Mouse (Mus musculus): ENCODE measurements around the gene C1qtnf1. TPM values are rescaled to one million over a fixed set of nuclear protein-coding genes. Genes with fewer than 3 reads are reported as not detected.

Gene C1qtnf1
- total RNA-seq, 1 experiment: 0.36 TPM

DNA sequence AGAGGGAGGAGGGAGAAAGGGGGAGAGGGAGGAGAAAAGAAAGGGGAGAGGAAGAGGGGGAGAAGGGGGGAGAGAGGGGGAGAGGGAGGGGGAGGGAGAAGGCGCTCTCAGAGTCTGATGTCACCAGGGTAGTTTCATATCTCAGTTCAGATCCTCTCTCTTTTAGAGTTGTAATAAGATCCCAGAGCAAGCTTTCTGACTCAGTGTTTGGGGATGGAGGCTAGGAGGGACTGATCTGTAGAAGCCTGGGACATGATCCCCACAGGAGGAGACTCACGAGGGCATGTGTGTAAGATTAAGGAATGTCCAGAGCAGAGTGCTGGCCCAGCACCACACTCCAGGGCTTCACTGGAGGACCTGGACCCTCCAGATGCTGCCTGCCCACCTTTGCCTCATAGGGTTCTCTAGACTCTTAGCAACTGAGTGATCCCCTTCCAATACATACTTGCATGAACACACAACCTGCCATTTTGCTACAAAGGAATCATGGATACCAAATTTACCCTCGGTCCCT lies 680 bp upstream of the C1qtnf1 start:
- Histone ChIP-seq H3K9ac (ENCODE audit: insufficient read depth, low read depth, low read length, poor library complexity, severe bottlenecking) (no peak overlapping the region), H3K4me3 (ENCODE audit: insufficient read depth in 1 of 2, low read depth in 1 of 2, low read length in 2 of 2, poor library complexity in 1 of 2, severe bottlenecking in 1 of 2) (no peak overlapping the region), H3K36me3 (ENCODE audit: control insufficient read depth, insufficient read depth, low read length, poor library complexity, severe bottlenecking) (no peaks in the 10 kb centered on the region), H3K9me3 (ENCODE audit: control insufficient read depth, insufficient read depth, low read depth, low read length) (no peaks in the 10 kb centered on the region), H3K27ac (ENCODE audit: insufficient read depth, low read depth, low read length, poor library complexity, severe bottlenecking) (no peak overlapping the region), H3K4me1 (ENCODE audit: control insufficient read depth in 2 of 2, insufficient read depth in 2 of 2, low read length in 2 of 2, poor library complexity in 1 of 2) (peaks cover 0 to 2% of the 10 kb centered on the region in 2 experiments; a peak in 2 of 4 replicates)
- no peak for TF ChIP-seq MAFK (IDR thresholded peaks at IDR 0.05; ENCODE audit: insufficient read depth, low read depth, low read length)
- no peak for TF ChIP-seq ZNF384 (IDR thresholded peaks at IDR 0.05; ENCODE audit: low read depth, low read length)
- TF ChIP-seq CHD2 (IDR thresholded peaks at IDR 0.05; ENCODE audit: low read depth, low read length): no peak
- no peak for TF ChIP-seq ZC3H11A (IDR thresholded peaks at IDR 0.05; ENCODE audit: borderline replicate concordance, low read depth, low read length)
- TF ChIP-seq HCFC1 (IDR thresholded peaks at IDR 0.05; ENCODE audit: borderline replicate concordance, insufficient read depth, low read length): no peak
- no peak for DNase-seq (ENCODE audit: low read depth, low spot score)
- in situ Hi-C loops (cut with MboI; ENCODE audit: low sequenced_read_pairs in 2 of 2, unreplicated experiment in 2 of 2): no loop called here

DNA sequence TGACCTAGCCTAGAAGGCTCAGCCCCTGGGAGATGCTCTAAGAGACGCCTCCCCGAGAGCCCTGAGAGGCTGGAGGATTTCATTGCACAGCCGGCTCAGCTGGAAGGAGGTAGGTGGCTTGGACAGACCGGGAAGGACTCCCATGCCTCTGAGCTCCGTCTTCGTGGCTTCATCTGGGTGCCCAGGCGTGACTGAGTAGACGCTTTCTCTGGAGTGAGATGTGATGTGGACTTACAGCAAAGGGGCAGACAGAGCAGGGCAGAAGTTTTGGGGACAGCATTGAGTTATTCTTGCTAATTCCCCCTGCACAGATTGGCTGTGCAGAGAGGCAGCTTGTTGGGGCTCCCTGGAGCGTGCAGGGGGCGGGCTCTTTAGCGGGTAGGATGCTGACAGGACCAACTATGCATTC lies 461 bp downstream of the C1qtnf1 start:
- Histone ChIP-seq H3K4me1 (ENCODE audit: control insufficient read depth in 2 of 2, insufficient read depth in 2 of 2, low read length in 2 of 2, poor library complexity in 1 of 2) (peaks cover 0 to 5% of the 10 kb centered on the region in 2 experiments; a peak in 3 of 4 replicates), H3K9ac (ENCODE audit: insufficient read depth, low read depth, low read length, poor library complexity, severe bottlenecking) (no peak overlapping the region), H3K4me3 (ENCODE audit: insufficient read depth in 1 of 2, low read depth in 1 of 2, low read length in 2 of 2, poor library complexity in 1 of 2, severe bottlenecking in 1 of 2) (no peak overlapping the region), H3K27ac (ENCODE audit: insufficient read depth, low read depth, low read length, poor library complexity, severe bottlenecking) (no peak overlapping the region), H3K9me3 (ENCODE audit: control insufficient read depth, insufficient read depth, low read depth, low read length) (no peaks in the 10 kb centered on the region), H3K36me3 (ENCODE audit: control insufficient read depth, insufficient read depth, low read length, poor library complexity, severe bottlenecking) (no peaks in the 10 kb centered on the region)
- in situ Hi-C loops (cut with MboI; ENCODE audit: low sequenced_read_pairs in 2 of 2, unreplicated experiment in 2 of 2): no loop called here
- TF ChIP-seq ZNF384 (IDR thresholded peaks at IDR 0.05; ENCODE audit: low read depth, low read length) (no peak), MAFK (IDR thresholded peaks at IDR 0.05; ENCODE audit: insufficient read depth, low read depth, low read length) (no peak), CHD2 (IDR thresholded peaks at IDR 0.05; ENCODE audit: low read depth, low read length) (no peak), HCFC1 (IDR thresholded peaks at IDR 0.05; ENCODE audit: borderline replicate concordance, insufficient read depth, low read length) (no peak), ZC3H11A (IDR thresholded peaks at IDR 0.05; ENCODE audit: borderline replicate concordance, low read depth, low read length) (no peak)
- DNase-seq (ENCODE audit: low read depth, low spot score): no peak

- no peak overlapping the region for H3K9ac ChIP-seq (ENCODE audit: insufficient read depth, low read depth, low read length, poor library complexity, severe bottlenecking)
- in situ Hi-C loops (cut with MboI; ENCODE audit: low sequenced_read_pairs in 2 of 2, unreplicated experiment in 2 of 2): no loop called here
- H3K9me3 ChIP-seq (ENCODE audit: control insufficient read depth, insufficient read depth, low read depth, low read length): no peaks in the 10 kb centered on the region
- H3K4me3 ChIP-seq (ENCODE audit: insufficient read depth in 1 of 2, low read depth in 1 of 2, low read length in 2 of 2, poor library complexity in 1 of 2, severe bottlenecking in 1 of 2): no peak overlapping the region
- H3K36me3 ChIP-seq (ENCODE audit: control insufficient read depth, insufficient read depth, low read length, poor library complexity, severe bottlenecking): no peaks in the 10 kb centered on the region
- peaks cover 0 to 10% of the 10 kb centered on the region in 2 experiments; a peak in 3 of 4 replicates for H3K4me1 ChIP-seq (ENCODE audit: control insufficient read depth in 2 of 2, insufficient read depth in 2 of 2, low read length in 2 of 2, poor library complexity in 1 of 2)
- H3K27ac ChIP-seq (ENCODE audit: insufficient read depth, low read depth, low read length, poor library complexity, severe bottlenecking): no peak overlapping the region
- no peak for DNase-seq (ENCODE audit: low read depth, low spot score)
- no peak for TF ChIP-seq CHD2 (IDR thresholded peaks at IDR 0.05; ENCODE audit: low read depth, low read length)
- TF ChIP-seq MAFK (IDR thresholded peaks at IDR 0.05; ENCODE audit: insufficient read depth, low read depth, low read length): no peak
Observed at GRCm38 (mm10) chr11:118428944-118429709, 1.1 kb downstream of the C1qtnf1 start.

DNA sequence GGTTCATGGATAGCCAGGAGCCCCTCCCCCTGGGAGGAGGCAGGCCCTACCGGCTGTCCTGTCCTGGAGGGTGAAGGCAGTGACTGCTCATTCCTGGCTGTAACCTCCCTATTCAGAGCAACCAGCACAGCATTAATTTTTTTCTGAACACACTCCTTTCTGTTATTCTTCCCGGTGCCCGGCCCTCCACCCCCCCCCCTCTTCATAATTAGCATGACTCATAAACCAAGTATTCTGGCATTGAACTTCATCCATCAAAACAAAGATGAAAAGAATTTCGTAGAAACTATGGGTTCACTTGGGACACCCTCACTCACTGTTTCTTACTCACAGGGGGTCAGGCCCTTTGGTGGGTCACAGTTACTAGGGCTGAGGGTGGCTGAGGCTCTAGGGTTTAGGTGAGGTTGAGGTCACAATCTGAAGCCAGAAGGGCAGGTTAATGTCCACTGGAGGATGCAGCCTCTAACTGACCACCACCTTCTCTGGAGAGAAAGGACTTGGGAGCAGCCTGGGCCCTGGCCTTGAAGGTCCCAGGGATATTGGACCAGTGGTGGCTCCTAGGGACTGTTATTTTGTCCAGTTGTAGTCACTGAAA lies 2.4 kb downstream of the C1qtnf1 start:
- H3K27ac ChIP-seq (ENCODE audit: insufficient read depth, low read depth, low read length, poor library complexity, severe bottlenecking): no peak overlapping the region
- H3K4me1 ChIP-seq (ENCODE audit: control insufficient read depth in 2 of 2, insufficient read depth in 2 of 2, low read length in 2 of 2, poor library complexity in 1 of 2): peaks cover 0 to 10% of the 10 kb centered on the region in 2 experiments; a peak in 3 of 4 replicates
- H3K9ac ChIP-seq (ENCODE audit: insufficient read depth, low read depth, low read length, poor library complexity, severe bottlenecking): no peak overlapping the region
- TF ChIP-seq ZC3H11A (IDR thresholded peaks at IDR 0.05; ENCODE audit: borderline replicate concordance, low read depth, low read length): no peak
- TF ChIP-seq HCFC1 (IDR thresholded peaks at IDR 0.05; ENCODE audit: borderline replicate concordance, insufficient read depth, low read length): no peak
- no peak for TF ChIP-seq ZNF384 (IDR thresholded peaks at IDR 0.05; ENCODE audit: low read depth, low read length)
- TF ChIP-seq CHD2 (IDR thresholded peaks at IDR 0.05; ENCODE audit: low read depth, low read length): no peak
- TF ChIP-seq MAFK (IDR thresholded peaks at IDR 0.05; ENCODE audit: insufficient read depth, low read depth, low read length): no peak
- H3K9me3 ChIP-seq (ENCODE audit: control insufficient read depth, insufficient read depth, low read depth, low read length): no peaks in the 10 kb centered on the region
- DNase-seq (ENCODE audit: low read depth, low spot score): no peak
- no peaks in the 10 kb centered on the region for H3K36me3 ChIP-seq (ENCODE audit: control insufficient read depth, insufficient read depth, low read length, poor library complexity, severe bottlenecking)
- in situ Hi-C loops (cut with MboI; ENCODE audit: low sequenced_read_pairs in 2 of 2, unreplicated experiment in 2 of 2): no loop called here
- H3K4me3 ChIP-seq (ENCODE audit: insufficient read depth in 1 of 2, low read depth in 1 of 2, low read length in 2 of 2, poor library complexity in 1 of 2, severe bottlenecking in 1 of 2): no peak overlapping the region
